ENCODE assay signal across 13 mouse cellular contexts in genomic region chr6:140561151-140561916, GRCm38 (mm10).
DNase-seq lines count a peak whose midpoint lies in the region; ATAC-seq and TF ChIP-seq lines count a peak whose summit lies in the region.
"Had no signal": no experiment of that assay in that cellular context is flagged by ENCODE, and none has a peak within 500 bp of the region (broad histone marks: within the 10 kb centered on the region; RNA-seq: fewer than 3 reads in every experiment).

No protein-coding gene starts in this region.

- peak; percentile 45 for ATAC-seq in megakaryocyte, adult 5-6 weeks (ENCODE audit: poor library complexity, severe bottlenecking)
- ATAC-seq: forebrain, embryonic 16.5 days had no signal

- peak; percentile 15 for DNase-seq in lung, postnatal 10 days
- no peak for DNase-seq in lung, adult 2 months
- DNase-seq in CD4-positive, CD25-positive, alpha-beta regulatory T cell, adult 2 months (ENCODE audit: low read depth, low spot score) = peak; percentile 49
- DNase-seq in T-cell, adult 2 months (ENCODE audit: low spot score) = peak; percentile 43
- DNase-seq in adrenal gland, postnatal 14 days = no peak
- DNase-seq in frontal cortex, postnatal 14 days (ENCODE audit: low spot score in 2 of 2) = no peak
- DNase-seq: cerebellum, adult 11-12 months; kidney, adult 9 months; right cerebral cortex, postnatal 14 days had no signal

- no peak for TF ChIP-seq CTCF in lung, adult 2 months (IDR thresholded peaks at IDR 0.05; ENCODE audit: insufficient read depth, low read length)

- H3K4me3 ChIP-seq in lung, adult 2 months (replicated peaks; ENCODE audit: extremely low read depth, low read depth, low read length) = no peak overlapping the region
- H3K4me3 ChIP-seq: lung, embryonic 15.5 days; myocyte had no signal

- peaks cover 3% of the 10 kb centered on the region; the same call in 1 of the 2 replicates for H3K4me1 ChIP-seq in lung, adult 2 months (ENCODE audit: control insufficient read depth, insufficient read depth, low read length)
- H3K4me1 ChIP-seq: lung, embryonic 15.5 days had no signal

- 74% methylated on average over 9 of the region's 9 CpGs for WGBS in lung, adult 2 months

- TF ChIP-seq POLR2A in lung, adult 2 months (IDR thresholded peaks at IDR 0.05; ENCODE audit: borderline replicate concordance, extremely low read depth, low read depth, low read length) = no peak

Comparison
In these comparisons a context has a peak if more than half of its experiments do, and no peak if none do; other contexts are left out.
1. DNase-seq: peak in lung, postnatal 10 days (single experiment), CD4-positive, CD25-positive, alpha-beta regulatory T cell, adult 2 months (single experiment) and T-cell, adult 2 months (single experiment); none in lung, adult 2 months (single experiment), adrenal gland, postnatal 14 days (single experiment) and frontal cortex, postnatal 14 days (0 of 2).